Mouse (Mus musculus) hindbrain, postnatal 0 days (tissue): ENCODE measurements around the gene Nt5c2. TPM values are rescaled to one million over a fixed set of nuclear protein-coding genes. Genes with fewer than 3 reads are reported as not detected.

Source experiments
- ATAC-seq: fragments of 200-750 bp; cut with Nextera tagmentation; 2 replicates; pipeline ENCODE4 v1.8.0; 2017; ENCODE audit warnings: mild to moderate bottlenecking, moderate TSS enrichment, moderate library complexity
- DNase-seq: peaks from one replicate; pipeline ENCODE4 v3.0.0-alpha.2; 2015; ENCODE audit warnings: low spot score
- H3K27ac ChIP-seq: fragments of 300-500 bp; sonication (generic); 2 replicates; pipeline ENCODE4 v1.5.1; 2014; ENCODE audit warnings: mild to moderate bottlenecking
- H3K27me3 ChIP-seq: fragments of 300-500 bp; sonication (generic); 2 replicates; pipeline ENCODE4 v1.6.1; 2014; ENCODE audit warnings: low read length, mixed read lengths; ENCODE audit not compliant: insufficient read depth
- H3K36me3 ChIP-seq: fragments of 300-500 bp; sonication (generic); 2 replicates; pipeline ENCODE4 v1.6.1; 2014; ENCODE audit warnings: low read length, mixed read lengths; ENCODE audit not compliant: insufficient read depth
- H3K4me1 ChIP-seq: fragments of 300-500 bp; sonication (generic); 2 replicates; pipeline ENCODE4 v1.6.1; 2014; ENCODE audit warnings: antibody characterized with exemption, low read length, mixed read lengths; ENCODE audit not compliant: insufficient read depth
- H3K4me2 ChIP-seq: fragments of 300-500 bp; sonication (generic); 2 replicates; pipeline ENCODE4 v1.6.1; 2014; ENCODE audit warnings: low read depth, mild to moderate bottlenecking, low read length, moderate library complexity, mixed read lengths
- H3K4me3 ChIP-seq: fragments of 300-500 bp; sonication (generic); 2 replicates; pipeline ENCODE4 v1.5.1; 2014; ENCODE audit warnings: low read length
- H3K9ac ChIP-seq: fragments of 300-500 bp; sonication (generic); replicated peaks from 2 replicates; pipeline ENCODE4 v1.6.1; 2014; ENCODE audit warnings: mild to moderate bottlenecking, low read length, moderate library complexity, mixed read lengths
- H3K9me3 ChIP-seq: fragments of 300-500 bp; sonication (generic); 2 replicates; pipeline ENCODE4 v1.6.1; 2016; ENCODE audit warnings: low read length, mixed read lengths
- CTCF ChIP-seq: IDR thresholded peaks from 2 replicates; pipeline ENCODE4 v1.5.1; 2016; ENCODE audit warnings: antibody characterized with exemption, control low read depth, low read depth
- WGBS: fragments of 180-500 bp; shearing (Covaris S2); extraction: QIAGEN DNeasy Blood & Tissue Kit; methylation state at CpG from one replicate; pipeline ENCODE4 v1.1.7; 2014; 5-methylcytosine and 5-hydroxymethylcytosine counted together
- polyA plus RNA-seq: library from polyadenylated mRNA; unstranded; fragments of >200 nt; fragmentation: Nextera tagmentation; extraction: Ambion mirVana; gene quantifications from 2 replicates; pipeline ENCODE4 v1.2.1, GENCODE M21; 2015
- total RNA-seq: library from RNA; depleted of rRNA; stranded (reverse); fragments of >200 nt; gene quantifications from 2 replicates; pipeline ENCODE4 v1.2.3, GENCODE M21; 2014

Gene Nt5c2
- total and polyA plus RNA-seq, 2 experiments from 2014 or later, result 43.4 to 79.8 TPM

GRCm38 (mm10) chr19:46928136-46928535 lies 86.8 kb downstream of the Nt5c2 start:
- H3K9me3 ChIP-seq, result no peaks in the 10 kb centered on the region
- H3K4me3 ChIP-seq, result no peak overlapping the region
- no peaks in the 10 kb centered on the region for H3K36me3 ChIP-seq
- DNase-seq, result no peak
- H3K9ac ChIP-seq, result no peak overlapping the region
- 0 out of 2 replicates have a peak, but pooled peaks cover 2% of the 10 kb centered on the region for H3K4me1 ChIP-seq
- H3K27me3 ChIP-seq, result no peaks in the 10 kb centered on the region
- ATAC-seq, result no peak
- no peak overlapping the region for H3K27ac ChIP-seq
- no peak overlapping the region for H3K4me2 ChIP-seq
- no peak for TF ChIP-seq CTCF
- 50% methylated on average over 4 of the region's 4 CpGs for WGBS

DNA sequence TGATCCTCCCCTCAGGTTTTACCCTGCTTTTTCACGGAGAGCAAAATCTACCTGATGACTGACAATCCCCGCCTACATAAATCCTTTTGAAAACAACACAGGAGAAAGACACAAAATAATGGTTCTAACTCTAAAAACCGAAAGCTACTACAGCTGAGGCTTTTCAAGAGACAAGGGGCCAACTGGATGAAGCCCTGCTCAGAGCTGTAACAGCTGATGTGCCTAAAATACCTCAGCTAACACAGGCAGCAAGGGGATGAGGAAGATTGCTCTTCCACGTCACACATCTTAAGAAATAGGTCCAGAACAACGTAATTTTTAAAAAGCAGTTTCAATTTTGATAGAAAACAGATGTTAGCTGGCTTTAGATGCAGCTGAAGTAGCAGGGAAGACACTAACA lies 88.0 kb downstream of the Nt5c2 start:
- Histone ChIP-seq H3K36me3 (no peaks in the 10 kb centered on the region), H3K9me3 (no peaks in the 10 kb centered on the region), H3K4me1 (0 out of 2 replicates have a peak, but pooled peaks cover 2% of the 10 kb centered on the region), H3K9ac (no peak overlapping the region), H3K27me3 (no peaks in the 10 kb centered on the region), H3K4me2 (no peak overlapping the region), H3K4me3 (no peak overlapping the region), H3K27ac (peak overlapping the region; percentile 13; the same call in 1 of the 2 replicates)
- TF ChIP-seq CTCF, result no peak
- WGBS, result 64% methylated on average over 5 of the region's 5 CpGs
- DNase-seq (no peak), ATAC-seq (no peak)

- H3K27me3 ChIP-seq, result no peaks in the 10 kb centered on the region
- no peak overlapping the region for H3K9ac ChIP-seq
- no peaks in the 10 kb centered on the region for H3K9me3 ChIP-seq
- 60% methylated on average over 4 of the region's 4 CpGs for WGBS
- H3K36me3 ChIP-seq, result no peaks in the 10 kb centered on the region
- no peak overlapping the region for H3K27ac ChIP-seq
- ATAC-seq, result no peak
- H3K4me1 ChIP-seq, result 0 out of 2 replicates have a peak, but pooled peaks cover 2% of the 10 kb centered on the region
- no peak overlapping the region for H3K4me3 ChIP-seq
- no peak for TF ChIP-seq CTCF
- DNase-seq, result no peak
- H3K4me2 ChIP-seq, result no peak overlapping the region
These were observed 88.6 kb downstream of the Nt5c2 start for GRCm38 (mm10) chr19:46926357-46926756.

DNA sequence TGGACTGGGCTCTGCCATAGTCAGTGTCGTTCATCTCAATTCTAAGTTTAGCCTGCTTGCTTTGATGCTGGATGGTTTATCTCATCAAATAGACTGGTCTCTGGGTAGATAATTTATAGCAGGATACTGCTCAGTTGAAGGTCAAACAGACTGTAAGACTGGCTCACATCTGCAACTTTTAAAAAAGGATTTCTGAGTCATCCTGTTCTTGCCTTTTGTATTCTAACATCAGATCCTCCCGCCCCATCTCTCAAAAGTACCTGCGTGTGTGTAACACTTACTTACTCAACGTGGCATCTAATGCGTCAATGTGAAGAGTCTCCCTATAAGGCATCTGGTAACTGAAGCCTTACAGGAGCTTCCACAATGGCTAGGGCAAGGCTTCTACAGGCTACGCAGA lies 94.4 kb downstream of the Nt5c2 start:
- no peaks in the 10 kb centered on the region for H3K9me3 ChIP-seq
- H3K4me1 ChIP-seq, result no peaks in the 10 kb centered on the region
- H3K27me3 ChIP-seq, result no peaks in the 10 kb centered on the region
- no peak for ATAC-seq
- H3K36me3 ChIP-seq, result no peaks in the 10 kb centered on the region
- H3K27ac ChIP-seq, result no peak overlapping the region
- no peak overlapping the region for H3K4me2 ChIP-seq
- no peak overlapping the region for H3K9ac ChIP-seq
- DNase-seq, result no peak
- H3K4me3 ChIP-seq, result no peak overlapping the region
- 92% methylated on average over 6 of the region's 6 CpGs for WGBS
- no peak for TF ChIP-seq CTCF

DNA sequence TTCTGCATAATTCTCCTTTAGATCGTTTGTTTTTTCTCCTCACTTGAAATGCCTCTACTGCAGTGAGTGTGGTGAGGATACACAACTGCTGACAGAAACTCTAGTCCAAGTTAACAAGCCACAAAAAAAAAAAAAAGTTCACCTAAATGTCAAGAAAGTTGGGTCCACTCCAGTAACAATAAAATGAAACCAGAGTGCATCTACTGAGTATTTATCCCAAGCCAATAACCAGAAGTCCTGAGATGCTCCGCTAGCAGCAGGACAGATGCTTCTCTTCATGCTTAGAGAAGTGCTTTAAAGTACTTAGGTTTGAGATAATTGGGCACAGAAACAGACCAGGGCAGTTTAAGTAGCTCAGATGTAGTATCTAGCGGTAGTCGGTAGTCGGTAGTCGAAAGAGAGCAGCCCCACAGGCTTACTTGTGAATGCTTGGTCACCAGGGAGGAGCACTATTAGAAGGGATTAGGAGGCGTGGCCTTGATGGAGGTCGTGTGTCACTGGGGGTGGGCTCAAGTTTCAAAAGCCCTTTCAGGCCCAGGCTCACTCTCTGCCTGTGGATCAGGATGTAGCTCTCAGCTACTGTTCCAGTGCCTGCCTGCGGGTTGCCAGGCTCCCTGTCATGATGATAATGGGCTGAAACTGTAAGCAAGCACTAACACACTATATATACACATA lies 99.4 kb downstream of the Nt5c2 start:
- 73% methylated on average over 9 of the region's 9 CpGs for WGBS

DNA sequence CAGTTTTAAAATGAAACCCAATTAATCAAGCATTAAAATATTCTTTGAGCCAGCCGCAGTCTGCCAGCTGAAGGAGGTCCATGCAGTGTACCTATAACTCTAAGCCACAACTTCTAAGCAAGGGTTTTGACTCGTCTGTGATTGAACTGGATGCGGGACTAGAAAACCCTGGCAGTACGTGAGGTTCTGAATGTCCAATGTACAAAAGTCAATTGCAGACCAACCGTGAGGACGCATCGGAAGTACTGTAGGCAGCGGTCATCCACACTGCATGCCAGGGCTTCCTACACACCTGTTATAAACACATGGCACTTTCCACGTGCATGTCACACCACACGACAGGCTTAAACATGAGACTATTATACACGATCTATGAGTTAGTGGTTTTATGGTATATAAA lies 101.3 kb downstream of the Nt5c2 start:
- no peak for ATAC-seq
- no peak for TF ChIP-seq CTCF
- 91% methylated on average over 11 of the region's 11 CpGs for WGBS

More for the DNA sequence above, 99.4 kb downstream of the Nt5c2 start:
- no peak for DNase-seq
- TF ChIP-seq CTCF, result no peak
- Histone ChIP-seq H3K9ac (no peak overlapping the region), H3K27ac (no peak overlapping the region), H3K36me3 (no peaks in the 10 kb centered on the region), H3K4me1 (no peaks in the 10 kb centered on the region), H3K9me3 (no peaks in the 10 kb centered on the region), H3K4me3 (no peak overlapping the region), H3K27me3 (no peaks in the 10 kb centered on the region), H3K4me2 (no peak overlapping the region)
- no peak for ATAC-seq

DNA sequence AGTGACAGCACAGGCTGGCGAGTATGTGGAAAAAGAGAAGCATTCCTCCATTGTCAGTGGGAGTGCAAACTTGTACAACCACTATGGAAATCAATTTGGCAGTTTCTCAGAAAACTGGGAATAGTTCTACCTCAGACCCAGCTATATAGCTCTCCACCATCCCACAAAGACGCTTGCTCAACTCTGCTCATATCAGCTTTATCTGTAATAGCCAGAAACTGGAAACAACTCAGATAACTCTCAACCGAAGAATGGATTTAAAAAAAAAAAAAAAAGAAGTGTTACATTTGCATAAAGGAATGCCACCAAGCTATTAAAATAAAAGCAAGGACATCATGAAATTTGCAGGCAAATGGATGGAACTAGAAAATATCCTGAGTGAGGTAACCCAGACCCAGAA lies 103.5 kb downstream of the Nt5c2 start:
- no peaks in the 10 kb centered on the region for H3K36me3 ChIP-seq
- no peak for DNase-seq
- no peak overlapping the region for H3K4me3 ChIP-seq
- no peaks in the 10 kb centered on the region for H3K9me3 ChIP-seq
- H3K4me1 ChIP-seq, result no peaks in the 10 kb centered on the region; the same call in 1 of the 2 replicates
- H3K4me2 ChIP-seq, result no peak overlapping the region
- no peak for ATAC-seq
- WGBS, result 85% methylated on average over 3 of the region's 3 CpGs
- TF ChIP-seq CTCF, result no peak
- no peak overlapping the region for H3K27ac ChIP-seq
- H3K27me3 ChIP-seq, result no peaks in the 10 kb centered on the region
- H3K9ac ChIP-seq, result no peak overlapping the region

More for the DNA sequence above, 101.3 kb downstream of the Nt5c2 start:
- H3K27ac ChIP-seq, result no peak overlapping the region
- H3K4me3 ChIP-seq, result no peak overlapping the region
- H3K9me3 ChIP-seq, result no peaks in the 10 kb centered on the region
- no peak overlapping the region for H3K4me2 ChIP-seq
- no peak for DNase-seq
- no peaks in the 10 kb centered on the region; the same call in 1 of the 2 replicates for H3K4me1 ChIP-seq
- no peak overlapping the region for H3K9ac ChIP-seq
- H3K27me3 ChIP-seq, result no peaks in the 10 kb centered on the region
- H3K36me3 ChIP-seq, result no peaks in the 10 kb centered on the region
